Mouse (Mus musculus) G1E (cell line): Measurements from ENCODE around the gene Itgbl1.

Source experiments
- CTCF ChIP-seq: IDR thresholded peaks from 2 replicates; pipeline ENCODE4 v1.5.1; 2012; ENCODE audit warnings: low read depth, low read length, inconsistent platforms, mixed read lengths
- GATA1 ChIP-seq: IDR thresholded peaks from 2 replicates; pipeline ENCODE4 v1.6.1; 2012; ENCODE audit warnings: borderline replicate concordance, low read length, inconsistent platforms, mixed read lengths
- GATA2 ChIP-seq: IDR thresholded peaks from 2 replicates; pipeline ENCODE4 v1.6.1; 2012; ENCODE audit warnings: low read depth, low read length, inconsistent platforms, borderline replicate concordance
- TAL1 ChIP-seq: conservative IDR thresholded peaks from 2 replicates; pipeline ENCODE4 v1.6.1; 2012; ENCODE audit warnings: low read depth, low read length, inconsistent platforms, mixed read lengths

DNA sequence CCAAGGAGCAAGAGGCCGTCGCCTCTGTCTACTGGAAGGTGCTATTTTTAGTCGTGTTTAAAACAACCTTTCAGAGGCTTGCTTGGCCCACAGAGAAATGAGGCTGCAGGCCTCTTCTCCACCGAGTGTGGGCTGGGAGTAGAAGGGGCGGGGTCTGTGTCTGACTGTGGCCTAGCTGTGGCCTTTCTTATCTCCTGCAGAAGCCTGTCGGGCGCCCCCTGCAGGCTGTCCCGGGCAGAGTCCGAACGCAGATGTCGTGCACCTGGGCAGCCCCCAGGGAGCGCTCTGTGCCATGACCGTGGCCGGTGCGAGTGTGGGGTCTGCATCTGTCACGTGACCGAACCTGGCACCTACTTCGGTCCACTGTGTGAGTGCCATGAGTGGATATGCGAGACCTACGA is 1.3 kb downstream of the Itgbl1 start:
- TF ChIP-seq CTCF (no peak), GATA2 (no peak), GATA1 (no peak), TAL1 (no peak)
